Mouse (Mus musculus) liver, embryonic 13.5 days (tissue): ENCODE results near the gene Prkn. TPM values are rescaled to one million over a fixed set of nuclear protein-coding genes. Genes with fewer than 3 reads are reported as not detected.

Experiments used
- ATAC-seq: fragments of 200-750 bp; cut with Nextera tagmentation; 2 replicates; pipeline ENCODE4 v1.8.0; 2017; ENCODE audit warnings: low read depth, mild to moderate bottlenecking, moderate number of reproducible peaks, moderate library complexity
- DNase-seq: peaks from one replicate; pipeline ENCODE4 v3.0.0; 2022
- H3K27ac ChIP-seq: fragments of 300-500 bp; sonication (generic); 2 replicates; pipeline ENCODE4 v1.5.1; 2015; ENCODE audit warnings: moderate library complexity, mild to moderate bottlenecking, inconsistent platforms
- H3K27me3 ChIP-seq: fragments of 300-500 bp; sonication (generic); 2 replicates; pipeline ENCODE4 v1.6.1; 2015; ENCODE audit warnings: mild to moderate bottlenecking, inconsistent platforms
- H3K36me3 ChIP-seq: fragments of 300-500 bp; sonication (generic); 2 replicates; pipeline ENCODE4 v1.6.1; 2015; ENCODE audit warnings: mild to moderate bottlenecking, inconsistent platforms
- H3K4me1 ChIP-seq: fragments of 300-500 bp; sonication (generic); replicated peaks from 2 replicates; pipeline ENCODE4 v1.6.1; 2015; ENCODE audit warnings: inconsistent platforms
- H3K4me2 ChIP-seq: fragments of 300-500 bp; sonication (generic); 2 replicates; pipeline ENCODE4 v1.6.1; 2015; ENCODE audit warnings: inconsistent platforms, mild to moderate bottlenecking, moderate library complexity
- H3K4me3 ChIP-seq: fragments of 300-500 bp; sonication (generic); replicated peaks from 2 replicates; pipeline ENCODE4 v1.5.1; 2015; ENCODE audit warnings: mild to moderate bottlenecking, inconsistent platforms
- H3K9ac ChIP-seq: fragments of 300-500 bp; sonication (generic); 2 replicates; pipeline ENCODE4 v1.6.1; 2015; ENCODE audit warnings: mild to moderate bottlenecking, inconsistent platforms
- H3K9me3 ChIP-seq: fragments of 300-500 bp; sonication (generic); replicated peaks from 2 replicates; pipeline ENCODE4 v1.6.1; 2016; ENCODE audit warnings: inconsistent platforms
- WGBS: fragments of 180-500 bp; shearing (Covaris S2); methylation state at CpG from one replicate; pipeline ENCODE4 v1.1.7; 2015; ENCODE audit not compliant: insufficient replicate concordance; 5-methylcytosine and 5-hydroxymethylcytosine counted together
- polyA plus RNA-seq: library from polyadenylated mRNA; unstranded; fragments of >200 nt; fragmentation: Nextera tagmentation; extraction: Ambion mirVana; gene quantifications from 2 replicates; pipeline ENCODE4 v1.2.1, GENCODE M21; 2015

The Prkn gene
- polyA plus RNA-seq, 1 experiment from 2014 or later: 0.43 TPM

DNA sequence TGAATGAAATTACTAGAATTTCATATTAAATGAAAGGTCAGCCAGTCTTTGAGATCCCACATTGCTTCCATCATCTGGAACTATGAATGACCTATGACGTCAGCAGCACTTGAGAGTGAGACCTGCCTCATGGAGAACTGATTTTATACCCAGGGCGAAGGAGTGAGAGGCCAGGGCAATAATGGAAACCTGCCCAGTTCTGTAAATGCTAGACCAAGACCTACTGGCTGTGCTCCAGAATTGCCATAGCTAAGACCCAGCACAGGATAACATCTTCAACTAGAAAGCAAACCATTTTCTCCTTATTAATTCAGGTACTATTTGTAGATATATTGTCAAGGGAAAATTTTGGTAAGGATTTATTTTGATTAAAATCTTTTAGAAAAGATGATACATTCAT is 183.2 kb downstream of the Prkn start:
- ATAC-seq: no peak
- no peak for DNase-seq
- Histone ChIP-seq H3K9me3 (no peaks in the 10 kb centered on the region), H3K4me3 (no peak overlapping the region), H3K27ac (no peak overlapping the region), H3K9ac (no peak overlapping the region), H3K4me2 (no peak overlapping the region), H3K27me3 (no peaks in the 10 kb centered on the region), H3K4me1 (no peaks in the 10 kb centered on the region), H3K36me3 (no peaks in the 10 kb centered on the region)
- 47% methylated on average over 2 of the region's 2 CpGs for WGBS

GRCm38 (mm10) chr17:11029348-11029747 is 189.2 kb downstream of the Prkn start:
- Histone ChIP-seq H3K9me3 (no peaks in the 10 kb centered on the region), H3K27me3 (no peaks in the 10 kb centered on the region), H3K4me2 (no peak overlapping the region), H3K27ac (no peak overlapping the region), H3K4me1 (no peaks in the 10 kb centered on the region), H3K4me3 (no peak overlapping the region), H3K36me3 (no peaks in the 10 kb centered on the region), H3K9ac (no peak overlapping the region)
- WGBS: 83% methylated on average over 4 of the region's 4 CpGs
- no peak for DNase-seq
- no peak for ATAC-seq

- Histone ChIP-seq H3K9me3 (no peaks in the 10 kb centered on the region), H3K4me3 (no peak overlapping the region), H3K27ac (no peak overlapping the region), H3K4me2 (no peak overlapping the region), H3K4me1 (no peaks in the 10 kb centered on the region), H3K36me3 (no peaks in the 10 kb centered on the region), H3K27me3 (no peaks in the 10 kb centered on the region), H3K9ac (no peak overlapping the region)
- DNase-seq: no peak
- ATAC-seq: no peak
- WGBS: 68% methylated on average over 4 of the region's 4 CpGs
Observed at GRCm38 (mm10) chr17:11030936-11031335, 190.8 kb downstream of the Prkn start.

DNA sequence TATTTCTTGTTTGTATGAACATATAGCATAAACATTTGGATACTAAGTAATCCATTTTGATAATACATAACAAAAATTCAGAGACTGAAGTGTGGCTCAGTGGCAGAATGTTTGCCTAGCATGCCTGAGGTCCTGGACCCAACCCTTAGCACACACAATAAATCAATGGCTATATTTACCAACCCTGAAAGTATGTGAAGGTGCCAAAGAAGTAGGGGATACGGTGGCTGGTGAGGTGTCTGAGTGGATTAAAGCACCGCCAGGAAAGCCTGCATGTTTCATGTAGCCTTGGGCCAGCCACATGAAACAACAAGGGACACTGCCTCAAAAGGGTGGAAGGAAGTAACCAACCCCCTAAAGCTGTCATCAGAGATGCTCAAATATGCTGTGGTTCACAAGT is 192.2 kb downstream of the Prkn start:
- 82% methylated on average over 2 of the region's 2 CpGs for WGBS
- ATAC-seq: no peak

GRCm38 (mm10) chr17:11033594-11033993 is 193.4 kb downstream of the Prkn start:
- H3K9me3 ChIP-seq: no peaks in the 10 kb centered on the region
- H3K27ac ChIP-seq: no peak overlapping the region
- no peak overlapping the region for H3K9ac ChIP-seq
- DNase-seq: no peak
- H3K4me3 ChIP-seq: no peak overlapping the region
- H3K4me2 ChIP-seq: no peak overlapping the region
- no peaks in the 10 kb centered on the region for H3K4me1 ChIP-seq
- no peak for ATAC-seq
- 45% methylated on average over 2 of the region's 2 CpGs for whole genome bisulfite sequencing
- no peaks in the 10 kb centered on the region for H3K36me3 ChIP-seq
- no peaks in the 10 kb centered on the region for H3K27me3 ChIP-seq

More for the DNA sequence above, 192.2 kb downstream of the Prkn start:
- Histone ChIP-seq H3K4me2 (no peak overlapping the region), H3K4me1 (no peaks in the 10 kb centered on the region), H3K4me3 (no peak overlapping the region), H3K9me3 (no peaks in the 10 kb centered on the region), H3K27ac (no peak overlapping the region), H3K9ac (no peak overlapping the region), H3K36me3 (no peaks in the 10 kb centered on the region), H3K27me3 (no peaks in the 10 kb centered on the region)
- DNase-seq: no peak

GRCm38 (mm10) chr17:11038272-11038671 is 198.1 kb downstream of the Prkn start:
- H3K36me3 ChIP-seq: no peaks in the 10 kb centered on the region
- no peaks in the 10 kb centered on the region for H3K27me3 ChIP-seq
- H3K4me1 ChIP-seq: no peaks in the 10 kb centered on the region
- ATAC-seq (no peak), DNase-seq (no peak)
- H3K9me3 ChIP-seq: no peaks in the 10 kb centered on the region
- 72% methylated on average over 1 of the region's 1 CpGs for WGBS
- no peak overlapping the region for H3K27ac ChIP-seq
- no peak overlapping the region for H3K4me3 ChIP-seq
- no peak overlapping the region for H3K9ac ChIP-seq
- H3K4me2 ChIP-seq: no peak overlapping the region

DNA sequence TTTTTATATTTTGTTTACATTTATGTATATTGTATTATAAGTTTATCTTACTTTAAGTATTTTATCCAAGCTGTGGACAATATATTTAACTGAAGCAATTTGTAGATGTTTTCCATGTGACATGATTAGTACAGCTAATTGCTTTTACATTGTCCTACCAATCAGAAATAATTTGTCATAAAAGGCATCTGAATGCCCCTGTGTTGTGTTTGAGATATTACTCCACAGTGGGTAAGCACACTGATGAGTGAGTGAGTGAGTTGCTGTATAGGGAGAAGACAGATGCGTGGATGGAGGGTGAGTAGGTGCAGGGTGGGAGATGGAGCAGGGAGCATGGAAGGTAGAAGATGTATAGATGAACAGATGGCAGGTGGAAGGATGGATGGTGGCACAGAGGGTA is 218.8 kb downstream of the Prkn start:
- no peak overlapping the region for H3K9ac ChIP-seq
- H3K9me3 ChIP-seq: no peaks in the 10 kb centered on the region
- H3K4me2 ChIP-seq: no peak overlapping the region
- H3K27ac ChIP-seq: no peak overlapping the region
- H3K4me1 ChIP-seq: no peaks in the 10 kb centered on the region
- WGBS: 54% methylated on average over 1 of the region's 1 CpGs
- no peak overlapping the region for H3K4me3 ChIP-seq
- H3K36me3 ChIP-seq: no peaks in the 10 kb centered on the region
- no peaks in the 10 kb centered on the region for H3K27me3 ChIP-seq
- ATAC-seq: no peak
- no peak for DNase-seq

DNA sequence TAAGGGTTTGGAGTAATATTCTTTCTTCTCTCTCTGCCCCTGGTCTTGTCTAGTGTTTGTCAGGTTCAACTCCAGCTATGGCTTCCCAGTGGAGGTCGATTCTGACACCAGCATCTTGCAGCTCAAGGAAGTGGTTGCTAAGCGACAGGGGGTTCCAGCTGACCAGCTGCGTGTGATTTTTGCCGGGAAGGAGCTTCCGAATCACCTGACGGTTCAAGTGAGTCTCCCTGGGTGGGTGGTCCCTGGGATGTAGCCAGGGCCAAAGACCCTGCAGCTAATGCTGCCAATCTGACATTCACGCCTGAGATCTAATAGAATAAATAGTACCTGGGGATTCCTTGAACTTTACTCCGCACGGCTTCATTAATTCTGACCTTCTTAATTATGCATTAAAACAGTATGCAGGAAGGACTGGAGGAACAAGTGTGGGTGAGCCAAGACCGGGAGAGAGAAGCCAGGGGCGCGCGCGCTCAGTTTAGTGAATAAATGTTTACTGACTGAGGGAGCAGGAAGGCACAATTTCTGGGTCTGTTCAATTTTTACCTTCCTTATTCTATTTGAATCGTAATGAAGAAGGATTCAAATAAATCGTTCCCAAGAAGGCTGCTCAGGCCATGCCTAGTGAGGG is 227.0 kb downstream of the Prkn start:
- H3K27me3 ChIP-seq: no peaks in the 10 kb centered on the region
- ATAC-seq: no peak
- 20% methylated on average over 16 of the region's 16 CpGs for WGBS
- no peak overlapping the region for H3K9ac ChIP-seq
- no peak overlapping the region for H3K27ac ChIP-seq
- H3K4me2 ChIP-seq: no peak overlapping the region
- no peaks in the 10 kb centered on the region for H3K9me3 ChIP-seq
- H3K4me1 ChIP-seq: no peaks in the 10 kb centered on the region
- no peaks in the 10 kb centered on the region for H3K36me3 ChIP-seq
- H3K4me3 ChIP-seq: no peak overlapping the region
- DNase-seq: no peak

DNA sequence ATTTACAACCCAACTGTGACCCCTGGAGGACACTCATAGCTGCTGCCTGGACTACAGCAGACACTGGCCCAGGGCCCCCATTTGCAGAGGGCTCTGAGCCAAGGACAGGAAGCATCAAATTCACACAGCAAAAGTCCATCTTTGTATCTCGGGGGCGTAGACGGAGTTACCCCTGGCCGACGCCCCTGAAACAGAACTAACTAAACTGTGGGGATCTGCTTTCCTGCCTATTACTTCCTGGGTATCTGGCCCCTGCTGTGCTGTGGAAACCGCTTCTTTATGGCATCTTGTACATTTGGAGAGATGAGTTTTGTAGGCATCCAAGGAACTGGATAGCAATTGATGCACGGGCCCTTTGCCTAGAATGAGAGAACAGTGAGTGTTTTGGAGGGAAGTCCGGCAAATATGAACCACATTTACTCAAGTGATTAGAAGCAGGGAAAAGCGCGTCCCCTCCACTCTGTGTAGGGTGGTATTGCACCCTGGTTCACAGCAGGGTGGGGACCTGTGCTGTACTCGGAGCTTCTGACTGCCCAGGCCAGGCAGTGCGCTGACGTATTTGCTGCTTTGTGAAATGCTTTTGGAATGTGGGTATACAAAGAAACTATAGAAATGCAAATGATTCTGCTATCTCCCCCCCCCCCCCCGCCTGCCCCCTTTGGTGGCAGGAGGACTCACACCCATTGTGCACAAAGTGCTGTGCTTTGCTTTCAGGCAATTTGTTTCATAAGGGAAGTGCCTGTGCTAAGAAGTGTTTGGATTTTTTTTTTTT is 227.7 kb downstream of the Prkn start:
- Histone ChIP-seq H3K4me3 (no peak overlapping the region), H3K4me2 (no peak overlapping the region; the same call in 1 of the 2 replicates), H3K27me3 (no peaks in the 10 kb centered on the region), H3K9me3 (no peaks in the 10 kb centered on the region), H3K9ac (no peak overlapping the region), H3K27ac (no peak overlapping the region), H3K36me3 (no peaks in the 10 kb centered on the region), H3K4me1 (no peaks in the 10 kb centered on the region)
- no peak for DNase-seq
- 18% methylated on average over 14 of the region's 14 CpGs for WGBS
- no peak for ATAC-seq

GRCm38 (mm10) chr17:11070996-11071395 is 230.8 kb downstream of the Prkn start:
- H3K27me3 ChIP-seq: no peaks in the 10 kb centered on the region
- no peaks in the 10 kb centered on the region for H3K4me1 ChIP-seq
- DNase-seq (no peak), ATAC-seq (no peak)
- H3K36me3 ChIP-seq: no peaks in the 10 kb centered on the region
- no peak overlapping the region for H3K9ac ChIP-seq
- no peak overlapping the region for H3K4me3 ChIP-seq
- no peak overlapping the region for H3K4me2 ChIP-seq
- no peaks in the 10 kb centered on the region for H3K9me3 ChIP-seq
- no peak overlapping the region for H3K27ac ChIP-seq

- no peaks in the 10 kb centered on the region for H3K4me1 ChIP-seq
- H3K9me3 ChIP-seq: no peaks in the 10 kb centered on the region
- WGBS: 64% methylated on average over 6 of the region's 6 CpGs
- no peak overlapping the region for H3K4me3 ChIP-seq
- no peaks in the 10 kb centered on the region for H3K27me3 ChIP-seq
- no peaks in the 10 kb centered on the region for H3K36me3 ChIP-seq
- no peak overlapping the region for H3K9ac ChIP-seq
- ATAC-seq (no peak), DNase-seq (no peak)
- no peak overlapping the region for H3K4me2 ChIP-seq
- no peak overlapping the region for H3K27ac ChIP-seq
Observed at GRCm38 (mm10) chr17:11076319-11076903, 236.2 kb downstream of the Prkn start.

GRCm38 (mm10) chr17:11086492-11086891 is 246.3 kb downstream of the Prkn start:
- Histone ChIP-seq H3K4me1 (no peaks in the 10 kb centered on the region), H3K36me3 (no peaks in the 10 kb centered on the region), H3K4me3 (no peak overlapping the region), H3K4me2 (no peak overlapping the region), H3K9me3 (no peaks in the 10 kb centered on the region), H3K9ac (no peak overlapping the region), H3K27ac (no peak overlapping the region), H3K27me3 (no peaks in the 10 kb centered on the region)
- WGBS: 33% methylated on average over 1 of the region's 1 CpGs
- DNase-seq (no peak), ATAC-seq (no peak)
